Mouse (Mus musculus): ENCODE data around the gene Tff3. TPM values are rescaled to one million over a fixed set of nuclear protein-coding genes. Genes with fewer than 3 reads are reported as not detected.

The Tff3 gene
- total RNA-seq (2023), result not detected

DNA sequence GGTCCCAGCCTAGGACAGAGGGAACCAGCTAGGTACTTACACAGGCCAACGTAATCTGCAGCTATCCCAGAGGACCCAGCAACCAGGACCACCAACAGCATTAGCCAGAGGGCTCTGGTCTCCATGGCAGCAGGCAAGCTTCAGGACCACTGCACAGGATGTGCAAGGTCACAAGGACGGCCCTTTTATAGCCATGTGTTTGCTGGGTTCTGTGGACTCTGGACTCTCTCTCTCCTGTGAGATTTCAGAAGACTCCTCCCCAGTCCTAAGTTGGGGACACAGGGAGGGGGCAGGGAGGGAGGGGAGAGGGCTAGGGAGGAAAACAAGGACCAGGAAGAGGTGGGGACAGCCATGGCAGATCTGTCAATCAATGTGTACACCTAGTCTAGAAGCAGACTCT lies at the start of gene Tff3:
Tff3 (minus strand) TSS at position 195 of the 400 bp plus-strand sequence.

DNA sequence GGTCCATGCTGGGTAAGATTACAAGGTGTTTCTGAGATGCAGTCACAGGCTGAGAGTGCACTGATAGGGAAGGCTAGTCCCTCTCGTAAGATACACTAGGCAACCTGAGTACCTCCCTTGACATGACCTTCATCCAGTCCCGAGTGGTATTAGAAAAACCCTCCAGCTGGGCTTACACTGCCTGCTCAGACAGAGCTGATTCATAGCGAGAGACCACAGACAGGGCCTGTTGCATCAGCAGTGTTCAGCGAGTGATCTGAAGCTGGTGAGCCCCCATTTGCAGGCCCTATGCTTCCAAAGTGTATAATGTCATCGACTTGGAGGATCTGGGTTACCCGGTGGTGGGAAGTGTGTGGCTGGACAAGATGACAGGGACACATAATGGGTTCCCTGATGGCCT lies 35.7 kb upstream of the Tff3 start, which contains the start of gene Tff1:
Tff1 (minus strand) TSS at position 151 of the 400 bp plus-strand sequence.

DNA sequence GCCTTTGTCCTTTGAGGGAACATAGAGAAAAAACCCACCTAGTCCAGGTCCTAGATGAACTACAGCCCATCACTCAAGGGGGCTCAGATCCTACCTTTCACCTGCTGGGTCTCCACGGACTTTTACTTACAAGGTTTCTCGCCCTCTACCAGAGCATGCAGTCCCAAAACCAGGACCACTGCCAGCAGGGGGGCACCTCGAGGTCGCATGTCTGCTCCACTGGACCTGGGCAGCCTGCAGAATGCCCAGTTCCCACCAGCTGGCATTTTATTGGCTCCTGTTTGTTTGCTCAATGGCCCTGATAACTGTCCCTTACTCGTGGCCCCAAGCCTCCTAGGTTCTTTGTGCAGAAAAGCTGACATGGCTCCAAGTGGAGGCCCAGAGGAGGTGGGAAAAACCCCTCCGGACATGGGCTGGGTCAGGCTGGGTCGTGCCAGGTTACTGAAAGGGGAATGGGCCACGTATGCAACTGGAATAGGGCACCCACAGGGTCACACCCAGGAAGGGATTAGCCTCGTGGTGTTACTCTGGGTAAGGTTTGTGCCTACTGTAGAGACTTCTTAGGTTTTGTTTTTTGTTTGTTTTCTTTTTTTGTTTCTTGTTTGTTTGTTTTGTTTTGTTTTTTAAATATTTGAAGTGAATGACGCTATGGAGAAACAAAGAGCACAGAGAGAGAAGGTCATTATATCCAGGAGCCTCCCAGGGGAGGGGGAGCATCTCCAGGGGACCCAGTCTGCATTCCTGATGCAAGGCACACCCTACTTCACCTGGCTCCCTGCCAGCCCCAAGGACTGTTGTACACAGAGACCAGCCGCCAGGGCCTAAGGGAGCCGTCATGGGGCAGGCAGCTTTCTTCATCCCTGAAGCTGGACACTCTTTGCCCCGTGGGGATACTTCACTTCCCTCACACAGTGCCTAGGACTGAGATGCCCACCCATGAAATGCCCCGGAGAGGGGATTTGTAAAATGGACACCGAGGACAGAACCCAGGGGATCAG lies 14.9 kb upstream of the Tff3 start, which contains the start of gene Tff2:
Tff2 (minus strand) TSS at position 243 of the 998 bp plus-strand sequence.

Other genes with a start within 250 kb of the Tff3 start
- not detected for gene Glp1r, start 227.8 kb downstream of the Tff3 start, total RNA-seq (2023)
- gene Umodl1, start 175.0 kb downstream of the Tff3 start, total RNA-seq (2023), result not detected
- 124 TPM for gene Abcg1, start 72.0 kb downstream of the Tff3 start, total RNA-seq (2023)
- gene Tff2, start 14.6 kb upstream of the Tff3 start, total RNA-seq (2023), result not detected
- not detected for gene Tff1, start 35.6 kb upstream of the Tff3 start, total RNA-seq (2023)
- 0.47 TPM for gene Tmprss3, start 69.3 kb upstream of the Tff3 start, total RNA-seq (2023)
- gene Ubash3a, start 78.2 kb upstream of the Tff3 start, total RNA-seq (2023), result 92.4 TPM
- gene Rsph1, start 147.7 kb upstream of the Tff3 start, total RNA-seq (2023), result not detected
- gene Slc37a1, start 157.1 kb upstream of the Tff3 start, total RNA-seq (2023), result 68.3 TPM

Data from CD4-positive naive resting alpha-beta T cell, adult 76 days (primary cell).